Mouse (Mus musculus): ENCODE data around the gene Xpc.

The Xpc gene

GRCm38 (mm10) chr6:91525544-91525943 lies 9.9 kb upstream of the Xpc start:
- DNase-seq (ENCODE audit: extremely low spot score): no peak

DNA sequence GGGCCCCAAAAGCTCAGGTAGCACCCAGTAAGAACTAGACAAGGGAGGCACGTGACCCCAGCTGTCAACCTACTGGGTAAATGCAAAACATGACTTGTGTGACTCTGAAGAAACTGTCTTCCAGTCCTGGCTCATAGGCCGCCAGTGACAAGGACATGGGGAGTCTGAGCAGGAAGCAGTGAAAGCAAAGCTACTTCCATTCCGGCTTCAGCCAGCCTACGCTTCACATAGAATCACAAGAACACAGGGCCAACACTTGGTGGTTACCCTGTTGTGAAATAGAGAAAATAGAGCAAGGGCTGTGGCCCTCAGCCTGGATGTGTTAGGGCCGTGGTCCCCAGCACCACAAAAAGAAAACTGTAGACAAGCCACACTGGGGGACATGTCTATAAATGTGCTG lies 7.1 kb upstream of the Xpc start:
- DNase-seq (ENCODE audit: extremely low spot score): no peak

DNA sequence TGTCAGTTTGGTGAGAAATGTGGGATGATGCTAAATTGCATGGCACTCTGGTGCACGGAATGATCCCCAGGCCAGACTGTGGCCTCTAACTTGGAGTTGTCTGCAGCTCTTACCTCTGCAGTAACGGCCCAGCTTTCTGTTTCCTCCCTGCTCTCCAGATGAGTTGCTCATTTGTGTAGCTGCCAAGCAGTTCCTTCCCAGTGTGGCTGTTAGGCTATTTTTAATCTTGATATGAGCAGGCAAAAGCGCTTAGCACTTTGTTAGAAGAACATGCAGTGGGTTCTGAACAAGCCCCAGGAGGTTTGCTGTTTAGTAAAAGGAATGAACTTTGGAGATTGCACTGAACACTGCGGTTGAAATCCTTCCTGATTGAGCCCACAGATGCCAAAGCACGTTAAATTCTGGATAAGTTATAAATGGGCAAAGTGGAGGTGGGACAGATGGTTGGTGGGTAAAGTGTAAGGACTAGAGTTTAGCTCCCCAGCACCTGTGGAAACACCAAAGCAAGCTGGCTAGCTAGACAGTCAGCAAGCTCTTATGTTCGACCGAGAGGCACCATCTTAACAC lies 2.8 kb upstream of the Xpc start:
- no peak for DNase-seq (ENCODE audit: extremely low spot score)

- no peak for DNase-seq (ENCODE audit: extremely low spot score)
Measured at GRCm38 (mm10) chr6:91514737-91515362, 838 bp downstream of the Xpc start.

- DNase-seq (ENCODE audit: extremely low spot score): no peak
Measured at GRCm38 (mm10) chr6:91514135-91514534, 1.6 kb downstream of the Xpc start.

GRCm38 (mm10) chr6:91510211-91510610 lies 5.5 kb downstream of the Xpc start:
- no peak for DNase-seq (ENCODE audit: extremely low spot score)

DNA sequence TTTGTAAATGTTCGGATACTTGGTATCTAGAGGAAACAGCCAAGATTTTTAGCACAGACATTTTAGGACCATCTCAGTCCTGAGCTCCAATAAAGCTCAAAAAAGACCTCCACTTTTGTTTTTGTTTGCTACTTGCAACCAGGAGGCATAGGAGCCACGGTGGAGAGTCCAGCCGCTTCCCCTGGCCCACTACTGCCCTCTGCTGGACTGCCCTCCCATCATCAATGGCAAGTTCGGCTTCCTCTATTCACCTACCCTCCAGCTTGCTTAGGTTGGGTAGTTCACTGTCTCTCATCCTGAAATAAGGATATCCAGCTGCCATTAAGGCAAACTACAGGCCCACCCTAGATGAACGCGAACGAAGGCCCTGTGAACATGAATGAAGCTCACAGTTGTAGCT lies 6.4 kb downstream of the Xpc start:
- DNase-seq (ENCODE audit: extremely low spot score): peak; percentile 61

GRCm38 (mm10) chr6:91508041-91508440 lies 7.6 kb downstream of the Xpc start:
- DNase-seq (ENCODE audit: extremely low spot score): no peak

GRCm38 (mm10) chr6:91506036-91506435 lies 9.7 kb downstream of the Xpc start:
- DNase-seq (ENCODE audit: extremely low spot score): no peak

DNA sequence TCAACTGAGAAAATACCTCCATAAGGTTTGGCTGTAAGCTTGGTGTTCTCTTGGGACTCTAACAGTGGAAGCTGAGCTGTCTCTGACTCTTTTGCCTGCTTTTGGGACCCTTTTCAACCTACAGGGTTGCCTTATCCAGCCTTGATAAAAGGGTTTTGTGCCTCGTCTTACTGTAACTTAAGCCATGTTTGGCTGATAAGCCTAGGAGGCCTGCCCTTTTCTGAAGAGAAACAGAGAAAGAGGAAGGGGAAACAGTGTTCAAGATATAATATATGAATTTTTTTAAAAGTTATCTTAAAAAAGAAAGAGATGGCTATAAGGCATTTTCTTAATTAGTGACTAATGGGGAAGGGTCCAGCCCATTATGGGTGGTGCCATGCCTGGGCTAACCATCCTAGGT lies 12.4 kb downstream of the Xpc start:
- no peak for DNase-seq (ENCODE audit: extremely low spot score)

GRCm38 (mm10) chr6:91494526-91494925 lies 21.2 kb downstream of the Xpc start:
- no peak for DNase-seq (ENCODE audit: extremely low spot score)

DNA sequence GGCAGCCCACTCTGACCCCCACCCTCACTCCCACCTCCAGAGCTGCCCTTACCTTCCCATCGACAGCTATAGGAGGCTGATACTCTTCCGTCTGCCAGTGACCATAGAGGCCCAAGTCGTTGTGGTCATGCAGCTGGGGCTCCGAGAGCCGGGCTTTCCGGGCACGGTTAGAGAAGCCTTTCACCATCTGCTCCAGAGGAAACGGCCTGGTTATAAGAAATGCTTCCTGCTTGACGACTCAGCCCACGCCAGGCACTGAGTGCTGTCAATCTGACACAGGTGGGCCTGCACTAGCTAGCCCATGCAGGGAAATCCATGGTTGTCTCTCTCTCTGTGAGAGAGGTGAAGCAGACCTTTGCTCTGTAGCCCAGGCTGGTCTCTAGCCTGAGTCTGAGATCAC lies 22.6 kb downstream of the Xpc start:
- DNase-seq (ENCODE audit: extremely low spot score): no peak

GRCm38 (mm10) chr6:91491004-91491403 lies 24.7 kb downstream of the Xpc start:
- no peak for DNase-seq (ENCODE audit: extremely low spot score)

DNA sequence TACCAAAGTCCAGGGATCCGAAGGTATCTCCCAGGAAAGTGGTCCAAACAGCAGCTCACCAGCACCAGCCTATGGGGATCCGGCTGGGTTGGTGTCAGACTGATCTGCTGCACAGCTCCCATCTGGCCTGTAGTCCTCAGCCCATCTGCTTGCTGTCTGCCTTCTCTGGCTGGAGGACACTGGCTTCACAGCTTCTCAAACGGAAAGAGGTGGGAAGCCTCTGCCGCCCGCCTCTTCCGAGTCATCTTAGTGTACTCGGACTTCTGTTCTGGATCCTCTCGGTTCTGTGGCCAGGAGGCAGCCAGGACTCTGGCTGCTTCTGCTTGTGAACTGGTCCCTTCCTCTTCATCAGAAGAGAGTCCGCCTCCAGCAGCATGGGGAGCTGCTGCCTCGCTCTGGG lies 25.8 kb downstream of the Xpc start:
- no peak for DNase-seq (ENCODE audit: extremely low spot score)

- DNase-seq (ENCODE audit: extremely low spot score): no peak
Measured at GRCm38 (mm10) chr6:91488496-91489212, 27.0 kb downstream of the Xpc start.

- no peak for DNase-seq (ENCODE audit: extremely low spot score)
Measured at GRCm38 (mm10) chr6:91486736-91487453, 28.8 kb downstream of the Xpc start.

DNA sequence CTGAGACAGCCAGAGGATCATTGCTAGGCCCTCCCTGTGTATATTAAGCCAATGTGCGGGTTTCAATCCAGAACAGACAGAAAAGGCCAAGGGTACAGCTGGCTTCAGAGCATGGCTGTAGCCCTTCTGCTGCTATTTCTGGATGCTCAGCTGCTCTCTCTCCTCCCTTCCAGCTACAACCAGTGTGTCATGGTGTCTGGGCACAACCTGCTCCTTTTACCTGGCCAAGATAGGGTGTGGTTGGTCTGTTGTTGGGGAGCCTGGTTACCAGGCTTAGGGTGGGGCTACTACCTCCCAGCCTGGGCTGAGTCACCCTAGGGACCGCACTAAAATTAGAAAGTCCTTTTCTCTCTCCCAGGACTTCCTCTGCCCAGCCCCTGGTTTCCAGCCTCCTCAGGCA lies 32.3 kb downstream of the Xpc start:
- no peak for DNase-seq (ENCODE audit: extremely low spot score)

DNA sequence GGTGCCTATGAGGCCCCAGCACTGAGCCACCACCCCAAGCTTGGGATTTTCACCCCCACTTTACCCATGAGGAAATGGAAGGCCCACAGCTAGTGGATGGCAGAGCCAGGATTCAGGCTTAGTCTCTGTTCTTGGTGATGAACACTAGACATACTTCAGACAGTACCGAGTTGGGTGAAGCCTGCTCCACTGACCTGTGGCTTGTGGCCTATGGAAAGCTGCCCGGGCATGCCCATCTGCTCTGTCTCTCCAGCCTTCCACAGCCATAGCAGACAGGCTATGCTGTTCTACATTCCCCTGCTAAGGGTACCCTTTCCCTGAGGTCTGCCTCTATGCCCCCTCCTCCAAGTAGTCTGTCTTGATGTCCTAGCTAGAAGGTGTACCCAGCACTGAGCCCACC lies 39.1 kb downstream of the Xpc start:
- DNase-seq (ENCODE audit: extremely low spot score): no peak

DNA sequence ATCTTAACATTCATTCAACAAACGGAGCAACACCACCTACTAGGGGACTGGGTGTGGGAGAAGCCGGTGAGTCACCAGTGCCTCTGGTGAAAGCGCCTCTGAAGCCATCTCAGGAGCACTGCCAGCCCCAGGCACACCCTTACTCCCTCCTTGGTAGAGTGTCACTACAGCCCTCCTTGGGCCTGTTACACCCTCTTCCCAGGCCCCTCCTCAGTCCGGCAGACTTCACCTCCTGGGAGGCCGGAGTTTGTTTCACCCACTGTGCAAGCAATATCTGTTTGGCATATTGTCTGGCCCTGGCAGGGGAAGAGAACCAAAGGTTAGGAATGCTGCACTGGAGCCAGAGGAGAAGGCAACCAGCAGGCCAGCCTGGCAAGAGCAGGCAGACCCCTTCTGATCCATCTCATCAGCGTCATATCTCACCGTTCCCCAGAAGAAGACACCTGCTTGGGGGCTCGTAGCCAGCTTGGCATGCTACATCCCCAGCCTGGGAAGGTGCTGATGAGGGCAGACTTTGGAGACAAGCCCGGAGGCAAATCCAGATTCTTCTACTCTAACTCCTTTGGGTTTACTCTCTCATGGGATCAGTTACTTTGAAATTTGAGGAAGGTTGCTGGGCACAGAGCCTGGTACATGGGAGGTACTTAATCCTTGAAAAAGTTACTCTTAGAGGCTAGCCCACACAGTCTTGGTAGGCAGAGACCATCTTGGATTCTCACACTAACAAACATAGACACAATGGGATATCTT lies 41.1 kb downstream of the Xpc start:
- DNase-seq (ENCODE audit: extremely low spot score): no peak

- DNase-seq (ENCODE audit: extremely low spot score): no peak
Measured at GRCm38 (mm10) chr6:91473805-91474440, 41.8 kb downstream of the Xpc start.
